Mouse (Mus musculus): ENCODE measurements at regions not wholly inside any gene's neighbourhood (a gene's known extent, or its start where the extent isn't known, plus 50 kb on each side); places are given as distances from the start of the nearest gene placed in this dataset.

DNA sequence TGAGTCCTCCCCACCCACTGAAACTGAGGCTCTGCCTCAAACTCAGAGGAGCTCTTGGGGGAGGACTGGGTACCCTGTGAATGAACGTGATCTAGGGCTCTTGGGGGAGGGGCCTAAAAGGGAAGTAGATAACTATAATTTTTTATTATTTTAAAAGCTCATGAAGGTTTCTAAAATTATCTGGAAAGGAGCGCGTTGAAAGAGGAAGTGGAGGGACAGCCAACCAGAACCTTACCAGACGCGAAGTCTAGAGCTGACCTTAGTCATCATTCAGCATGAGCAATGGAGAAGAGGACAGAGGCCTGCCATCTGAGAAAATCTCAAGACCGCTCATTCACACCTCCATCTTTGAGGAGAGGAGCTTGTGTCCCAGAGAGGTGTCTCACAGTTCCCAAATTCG is 98.0 kb upstream of the Atxn1 start:
- TF ChIP-seq CTCF (IDR thresholded peaks at IDR 0.05; ENCODE audit: control insufficient read depth, insufficient read depth, insufficient read length) (no peak), MYOD1 (IDR thresholded peaks at IDR 0.05; ENCODE audit: control insufficient read depth, insufficient read length, low read depth) (no peak), FOSL1 (IDR thresholded peaks at IDR 0.05; ENCODE audit: insufficient read depth, low read length, poor library complexity, severe bottlenecking) (no peak), MAX (IDR thresholded peaks at IDR 0.05) (no peak), USF1 (IDR thresholded peaks at IDR 0.05; ENCODE audit: low read depth) (no peak)

Measured in C2C12 (cell line).